In genomic region chr9:120115580-120115979, GRCm38 (mm10) we compare ENCODE assay signal across 11 mouse cellular contexts. TPM values are rescaled to one million over a fixed set of nuclear protein-coding genes. Genes with fewer than 3 reads are reported as not detected.
DNase-seq lines count a peak whose midpoint lies in the region; ATAC-seq and TF ChIP-seq lines count a peak whose summit lies in the region.
"Had no signal": no experiment of that assay in that cellular context is flagged by ENCODE, and none has a peak within 500 bp of the region (broad histone marks: within the 10 kb centered on the region; RNA-seq: fewer than 3 reads in every experiment).

No protein-coding gene starts in this region.

- no peak overlapping the region; the same call in 1 of the 2 replicates for H3K9ac ChIP-seq in intestine, embryonic 15.5 days
- no peak overlapping the region for H3K9ac ChIP-seq in intestine, postnatal 0 days (ENCODE audit: low read depth, low read length)
- H3K9ac ChIP-seq: forebrain, embryonic 12.5 days had no signal

- peak overlapping the region; percentile 22; the same call in 1 of the 2 replicates for H3K27ac ChIP-seq in intestine, embryonic 15.5 days
- H3K27ac ChIP-seq in intestine, postnatal 0 days (ENCODE audit: low read depth, low read length) = no peak overlapping the region
- H3K27ac ChIP-seq in spleen, adult 2 months (ENCODE audit: insufficient read depth, low read length) = peak overlapping the region; percentile 32; the same call in 1 of the 2 replicates
- H3K27ac ChIP-seq: forebrain, embryonic 12.5 days; heart, adult 2 months had no signal

- peak; percentile 66 for ATAC-seq in intestine, embryonic 15.5 days
- no peak for ATAC-seq in intestine, postnatal 0 days
- peak; percentile 68 for ATAC-seq in erythroid progenitor cell, adult 5-6 weeks (replicated peaks; ENCODE audit: low FRiP score, poor library complexity, severe bottlenecking)
- ATAC-seq in inflammation-experienced regulatory T-cells, adult 6 months = no peak

- WGBS in intestine, embryonic 15.5 days = 69% methylated on average over 5 of the region's 5 CpGs
- 60% methylated on average over 5 of the region's 5 CpGs for WGBS in intestine, postnatal 0 days
- WGBS in spleen, adult 2 months = 72% methylated on average over 5 of the region's 5 CpGs

- H3K4me3 ChIP-seq in intestine, embryonic 15.5 days (replicated peaks) = no peak overlapping the region
- no peak overlapping the region for H3K4me3 ChIP-seq in intestine, postnatal 0 days (ENCODE audit: low read depth, low read length)
- H3K4me3 ChIP-seq in spleen, adult 2 months (ENCODE audit: extremely low read depth, insufficient read depth, insufficient read length) = no peak overlapping the region
- H3K4me3 ChIP-seq: forebrain, embryonic 12.5 days; heart, adult 2 months had no signal

- TF ChIP-seq CTCF in intestine, postnatal 0 days (IDR thresholded peaks at IDR 0.05; ENCODE audit: low read depth) = no peak
- no peak for TF ChIP-seq CTCF in spleen, adult 2 months (IDR thresholded peaks at IDR 0.05; ENCODE audit: extremely low read depth, insufficient read depth, insufficient read length, insufficient replicate concordance)

- H3K36me3 ChIP-seq in intestine, embryonic 15.5 days = peaks cover 10% of the 10 kb centered on the region; the same call in 1 of the 2 replicates
- H3K36me3 ChIP-seq in intestine, postnatal 0 days (ENCODE audit: control insufficient read depth, insufficient read depth) = peaks cover 34% of the 10 kb centered on the region; the same call in 1 of the 2 replicates
- peaks cover 22% of the 10 kb centered on the region for H3K36me3 ChIP-seq in spleen, adult 2 months (ENCODE audit: control insufficient read depth, insufficient read depth, low read length)

- H3K4me1 ChIP-seq in intestine, embryonic 15.5 days (replicated peaks) = peaks cover 7% of the 10 kb centered on the region
- 0 out of 2 replicates have a peak, but pooled peaks cover 6% of the 10 kb centered on the region for H3K4me1 ChIP-seq in intestine, postnatal 0 days (replicated peaks; ENCODE audit: control insufficient read depth, insufficient read depth, low read length)
- peaks cover 2% of the 10 kb centered on the region; the same call in 1 of the 2 replicates for H3K4me1 ChIP-seq in spleen, adult 2 months (ENCODE audit: control insufficient read depth, insufficient read depth, insufficient read length)

- no peaks in the 10 kb centered on the region for H3K9me3 ChIP-seq in intestine, embryonic 15.5 days
- H3K9me3 ChIP-seq in intestine, postnatal 0 days (ENCODE audit: control insufficient read depth) = no peaks in the 10 kb centered on the region
- H3K9me3 ChIP-seq: forebrain, embryonic 12.5 days had no signal

- no peaks in the 10 kb centered on the region for H3K27me3 ChIP-seq in intestine, embryonic 15.5 days (replicated peaks)
- no peaks in the 10 kb centered on the region for H3K27me3 ChIP-seq in intestine, postnatal 0 days (replicated peaks; ENCODE audit: control insufficient read depth, insufficient read depth, low read length)
- no peaks in the 10 kb centered on the region for H3K27me3 ChIP-seq in spleen, adult 2 months (ENCODE audit: control insufficient read depth, insufficient read depth, low read length)
- H3K27me3 ChIP-seq: forebrain, embryonic 12.5 days had no signal

- peak overlapping the region; percentile 14; the same call in 1 of the 2 replicates for H3K4me2 ChIP-seq in intestine, embryonic 15.5 days (replicated peaks)
- H3K4me2 ChIP-seq in intestine, postnatal 0 days (replicated peaks; ENCODE audit: low read depth) = no peak overlapping the region
- H3K4me2 ChIP-seq: forebrain, embryonic 12.5 days had no signal

- TF ChIP-seq POLR2A in spleen, adult 2 months (IDR thresholded peaks at IDR 0.05; ENCODE audit: low read depth, low read length) = no peak

- peak; percentile 83 for DNase-seq in c-Kit-negative CD71-positive TER-119-positive erythroid progenitor cells, embryonic 14.5 days (ENCODE audit: low read depth, low spot score)
- DNase-seq in spleen, adult 2 months (ENCODE audit: low read depth in 1 of 2, low spot score in 2 of 2) = no peak
- DNase-seq in cerebellum, adult 18-20 months = no peak
- DNase-seq: heart, adult 2 months; kidney, adult 8-10 months; right cerebral cortex, postnatal 14 days had no signal

RNA-seq across cellular contexts. Expression of gene Slc25a38, which starts 5.4 kb away (rescaled TPM):
- polyA plus RNA-seq in intestine, embryonic 15.5 days (2015; fragmentation: Nextera tagmentation; extraction: Ambion mirVana) = 25.2 and 30.2 TPM in 2 replicates
- 15.8 and 16.1 TPM in 2 replicates for polyA plus RNA-seq in intestine, postnatal 0 days (2015; fragmentation: Nextera tagmentation; extraction: Ambion mirVana)
- 271 and 362 TPM in 2 replicates for total RNA-seq in erythroid progenitor cell, adult 5-6 weeks (2015; ENCODE audit: low replicate concordance)
- total RNA-seq in erythroid progenitor cell, adult 5-6 weeks (2017; ENCODE audit: low replicate concordance) = 322 and 446 TPM in 2 replicates
- 45.7 and 48.1 TPM in 2 replicates for polyA plus RNA-seq in spleen, adult 2 months (2012; rRNA removed)
- polyA plus RNA-seq in inflammation-experienced regulatory T-cells, adult 6 months (2017; shearing (Covaris generic)) = 10 to 100 TPM; 17.6 to 21.3 (median 18.1) TPM

RNA-seq across cellular contexts. Expression of gene Rpsa, which starts 11.9 kb away (rescaled TPM):
- 1,311 and 1,452 TPM in 2 replicates for polyA plus RNA-seq in intestine, embryonic 15.5 days (2015; fragmentation: Nextera tagmentation; extraction: Ambion mirVana)
- 654 and 675 TPM in 2 replicates for polyA plus RNA-seq in intestine, postnatal 0 days (2015; fragmentation: Nextera tagmentation; extraction: Ambion mirVana)
- total RNA-seq in erythroid progenitor cell, adult 5-6 weeks (2015; ENCODE audit: low replicate concordance) = 703 and 915 TPM in 2 replicates
- 860 and 1,041 TPM in 2 replicates for total RNA-seq in erythroid progenitor cell, adult 5-6 weeks (2017; ENCODE audit: low replicate concordance)
- polyA plus RNA-seq in spleen, adult 2 months (2012; rRNA removed) = 2,660 and 3,812 TPM in 2 replicates
- polyA plus RNA-seq in inflammation-experienced regulatory T-cells, adult 6 months (2017; shearing (Covaris generic)) = 1,000 to 10,000 TPM; 2,403 to 3,589 (median 3,256) TPM

RNA-seq across cellular contexts. Expression of gene Ccr8, which starts 23.7 kb away (rescaled TPM):
- 0.14 and 0.40 TPM in 2 replicates for polyA plus RNA-seq in intestine, embryonic 15.5 days (2015; fragmentation: Nextera tagmentation; extraction: Ambion mirVana)
- 0.25 and 0.42 TPM in 2 replicates for polyA plus RNA-seq in intestine, postnatal 0 days (2015; fragmentation: Nextera tagmentation; extraction: Ambion mirVana)
- not detected in 2 replicates for total RNA-seq in erythroid progenitor cell, adult 5-6 weeks (2015; ENCODE audit: low replicate concordance)
- total RNA-seq in erythroid progenitor cell, adult 5-6 weeks (2017; ENCODE audit: low replicate concordance) = not detected in 2 replicates
- polyA plus RNA-seq in spleen, adult 2 months (2012; rRNA removed) = 0.82 and 1.8 TPM in 2 replicates
- 100 to 1,000 TPM in 1 of 3 experiments, 10 to 100 TPM in 2; 58.7 to 102 (median 87.0) TPM for polyA plus RNA-seq in inflammation-experienced regulatory T-cells, adult 6 months (2017; shearing (Covaris generic))
- total RNA-seq: heart, adult 2 months had no signal
- polyA plus RNA-seq: forebrain, embryonic 12.5 days; heart, adult 2 months had no signal

RNA-seq across cellular contexts. Expression of gene Mobp, which starts 33.9 kb away (rescaled TPM):
- polyA plus RNA-seq in intestine, embryonic 15.5 days (2015; fragmentation: Nextera tagmentation; extraction: Ambion mirVana) = 0.11 and 0.14 TPM in 2 replicates
- polyA plus RNA-seq in intestine, postnatal 0 days (2015; fragmentation: Nextera tagmentation; extraction: Ambion mirVana) = 0.05 TPM in 1 of 2 replicates, not detected in the other
- total RNA-seq in erythroid progenitor cell, adult 5-6 weeks (2015; ENCODE audit: low replicate concordance) = not detected in 2 replicates
- not detected in 2 replicates for total RNA-seq in erythroid progenitor cell, adult 5-6 weeks (2017; ENCODE audit: low replicate concordance)
- not detected in 2 replicates for polyA plus RNA-seq in spleen, adult 2 months (2012; rRNA removed)
- under 1 TPM in 1 of 3 experiments, not detected in 2; 0.21 TPM for polyA plus RNA-seq in inflammation-experienced regulatory T-cells, adult 6 months (2017; shearing (Covaris generic))
- total RNA-seq: heart, adult 2 months had no signal
- polyA plus RNA-seq: heart, adult 2 months had no signal

RNA-seq across cellular contexts. Expression of gene Cx3cr1, which starts 45.9 kb away (rescaled TPM):
- polyA plus RNA-seq in intestine, embryonic 15.5 days (2015; fragmentation: Nextera tagmentation; extraction: Ambion mirVana) = 9.6 and 10.9 TPM in 2 replicates
- polyA plus RNA-seq in intestine, postnatal 0 days (2015; fragmentation: Nextera tagmentation; extraction: Ambion mirVana) = 5.4 and 6.5 TPM in 2 replicates
- total RNA-seq in erythroid progenitor cell, adult 5-6 weeks (2015; ENCODE audit: low replicate concordance) = 4.2 and 6.1 TPM in 2 replicates
- total RNA-seq in erythroid progenitor cell, adult 5-6 weeks (2017; ENCODE audit: low replicate concordance) = 2.5 and 3.7 TPM in 2 replicates
- polyA plus RNA-seq in spleen, adult 2 months (2012; rRNA removed) = 14.4 and 16.8 TPM in 2 replicates
- polyA plus RNA-seq in inflammation-experienced regulatory T-cells, adult 6 months (2017; shearing (Covaris generic)) = 1 to 10 TPM in 1 of 3 experiments, under 1 TPM in 2; 0.29 to 1.2 (median 0.43) TPM

Comparison
In these comparisons a context has a peak if more than half of its experiments do, and no peak if none do; other contexts are left out.
1. ATAC-seq: peak in intestine, embryonic 15.5 days (single experiment) and erythroid progenitor cell, adult 5-6 weeks (single experiment); none in intestine, postnatal 0 days (single experiment) and inflammation-experienced regulatory T-cells, adult 6 months (single experiment).
2. RNA of gene Ccr8, which starts 23.7 kb away (polyA plus RNA-seq): 58.7 to 102 TPM in inflammation-experienced regulatory T-cells, adult 6 months; 0.82 to 1.8 TPM in spleen, adult 2 months, 0.25 to 0.42 TPM in intestine, postnatal 0 days and 0.14 to 0.40 TPM in intestine, embryonic 15.5 days; every median in the first group is over 10 times any median in the second.